Mouse (Mus musculus) small intestine, adult 2 months (tissue): ENCODE data around the gene Lin7b.

Experiments
- CTCF ChIP-seq: fragments of 200-500 bp; IDR thresholded peaks from 2 replicates; pipeline ENCODE4 v1.5.1; 2012; ENCODE audit warnings: low read depth, mild to moderate bottlenecking, control low read depth, inconsistent platforms, low read length, moderate library complexity, mixed read lengths; ENCODE audit not compliant: insufficient replicate concordance, insufficient read length; ENCODE audit errors: extremely low read depth
- POLR2A ChIP-seq: fragments of 200-500 bp; IDR thresholded peaks from 2 replicates; pipeline ENCODE4 v1.6.1; 2012; ENCODE audit warnings: low read depth, mild to moderate bottlenecking, control low read depth, inconsistent platforms, low read length, moderate library complexity

DNA sequence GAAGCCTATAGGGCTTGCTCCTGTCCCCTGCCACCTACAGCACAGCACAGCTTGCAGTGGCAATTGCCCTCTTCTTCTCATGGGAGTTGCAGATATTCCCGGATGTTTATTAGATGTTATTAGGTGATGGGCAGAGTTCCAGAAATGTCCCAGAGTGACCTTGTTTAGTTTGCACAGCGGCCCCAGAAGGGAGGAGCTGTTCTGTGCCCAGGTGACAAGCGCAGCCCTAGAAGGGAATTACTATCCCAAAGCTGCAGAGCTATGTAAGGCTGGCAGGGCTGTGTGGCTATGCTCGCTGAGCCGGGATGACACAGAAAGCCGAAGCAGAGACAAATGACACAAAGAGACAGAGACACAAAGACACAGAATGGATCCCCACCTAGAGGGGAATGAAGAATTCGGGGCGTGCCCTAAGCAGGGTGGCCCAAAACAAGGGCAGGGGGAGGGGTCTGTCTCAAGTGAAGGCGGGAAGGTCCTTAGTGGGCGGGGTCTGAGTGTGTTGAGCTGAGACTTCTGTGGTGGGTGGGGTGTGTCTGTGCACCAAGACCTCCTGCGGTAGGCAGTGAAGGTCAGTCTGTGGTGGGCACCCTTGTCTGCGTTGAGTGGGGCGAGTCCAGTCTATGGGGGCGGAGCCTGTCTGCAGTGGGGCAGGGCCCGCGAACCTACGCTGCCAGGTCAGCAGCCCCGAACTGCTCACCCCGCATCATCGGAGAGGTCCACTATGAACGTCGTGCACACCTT is 37.5 kb downstream of the Lin7b start:
- no peak for TF ChIP-seq CTCF
- peak; percentile 25; the same call in 1 of the 2 replicates for TF ChIP-seq POLR2A
